Mouse (Mus musculus): ENCODE results near the gene Mboat7.

Gene Mboat7

DNA sequence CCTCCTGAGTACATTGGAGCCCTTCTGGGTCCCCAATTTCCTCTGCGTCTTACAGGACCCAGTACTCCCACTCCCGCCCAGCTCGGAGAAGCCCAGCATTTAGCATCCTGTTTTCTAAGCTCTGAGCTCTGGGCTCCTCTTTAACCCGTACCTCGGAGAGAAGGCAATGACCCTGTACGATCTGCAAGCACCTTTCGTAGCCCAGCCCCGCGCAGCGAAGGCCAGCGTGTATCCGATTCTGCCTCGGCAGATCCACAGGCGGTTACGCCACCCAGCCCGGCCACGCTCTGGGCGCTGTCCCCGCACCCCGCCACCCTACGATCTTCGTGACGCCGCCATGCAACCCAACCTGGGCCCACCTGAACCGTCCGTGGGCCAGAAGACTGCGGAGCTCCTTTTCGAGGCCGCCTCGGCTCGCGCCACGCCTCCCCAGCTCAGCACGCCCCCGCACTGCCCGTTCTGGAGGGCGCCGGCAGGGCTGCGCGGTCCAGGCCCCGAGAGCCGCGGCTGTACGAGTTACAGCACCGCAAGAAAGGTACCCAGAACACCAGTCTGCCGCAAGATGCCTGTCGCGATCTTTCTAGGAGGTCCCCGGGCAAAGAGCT is 839 bp downstream of the Mboat7 start, which contains the start of gene Tsen34:
Gene Tsen34, plus strand, starts transcription at position 482 of the 605 bp plus-strand sequence.
- DNase-seq, result no peak

DNA sequence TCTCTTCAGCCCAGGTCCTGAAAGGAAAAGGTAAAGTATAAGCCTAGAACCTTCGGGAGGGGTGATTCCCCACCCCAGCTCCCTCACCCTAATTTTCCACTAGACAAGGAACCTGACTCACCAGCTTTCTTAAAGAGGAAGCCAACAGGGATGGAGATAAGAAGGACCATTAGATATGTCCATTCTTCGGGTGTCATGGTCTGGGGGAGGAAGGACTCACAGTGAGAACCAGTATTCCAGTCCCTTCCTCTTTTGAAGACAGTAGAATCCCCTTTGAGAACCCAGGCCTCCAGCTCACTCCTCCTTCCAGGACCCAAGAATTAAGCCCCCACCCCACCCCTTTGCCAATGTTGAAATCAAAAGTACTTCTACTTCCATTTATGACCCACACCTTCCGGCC is 1.4 kb downstream of the Mboat7 start:
- DNase-seq, result no peak

DNA sequence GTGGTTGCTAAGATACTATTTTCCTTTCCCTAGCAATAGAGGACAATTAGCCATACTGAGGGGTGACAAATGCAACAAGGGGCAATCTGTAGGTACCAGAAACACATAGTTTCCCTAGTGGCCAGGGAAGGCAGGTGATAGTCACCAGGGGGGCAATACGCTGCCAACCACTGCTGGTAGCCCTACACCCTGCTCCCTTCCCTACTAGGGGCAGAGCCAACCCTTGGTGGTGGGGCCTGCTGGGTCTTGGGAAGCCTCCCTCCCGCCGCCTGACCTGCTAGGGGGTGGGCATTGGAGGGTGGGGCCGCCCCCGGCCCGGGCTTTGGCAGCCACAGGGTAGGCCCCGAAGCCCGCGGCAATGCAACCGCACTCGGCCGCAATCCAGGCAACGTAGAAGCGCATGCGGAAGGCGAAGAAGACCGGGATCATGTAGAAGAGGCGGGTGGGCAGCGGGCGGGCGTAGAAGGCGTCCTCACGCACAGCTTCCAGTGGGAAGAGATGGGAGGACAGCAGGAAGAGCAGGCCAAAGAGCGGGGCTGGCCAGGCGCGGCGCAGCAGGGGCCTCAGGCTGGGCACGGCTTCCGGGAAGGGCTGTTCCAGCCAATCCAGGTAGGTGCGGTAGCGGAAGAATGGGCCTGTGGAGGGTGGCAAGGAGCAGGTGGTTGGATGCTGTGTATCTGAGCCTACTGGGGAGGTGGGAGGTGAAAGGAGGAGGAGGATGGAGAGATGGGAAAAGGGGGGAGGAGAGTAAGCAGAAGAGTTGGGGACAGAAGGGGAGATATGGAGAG is 7.7 kb downstream of the Mboat7 start:
- peak; percentile 76 to 79 for DNase-seq

DNA sequence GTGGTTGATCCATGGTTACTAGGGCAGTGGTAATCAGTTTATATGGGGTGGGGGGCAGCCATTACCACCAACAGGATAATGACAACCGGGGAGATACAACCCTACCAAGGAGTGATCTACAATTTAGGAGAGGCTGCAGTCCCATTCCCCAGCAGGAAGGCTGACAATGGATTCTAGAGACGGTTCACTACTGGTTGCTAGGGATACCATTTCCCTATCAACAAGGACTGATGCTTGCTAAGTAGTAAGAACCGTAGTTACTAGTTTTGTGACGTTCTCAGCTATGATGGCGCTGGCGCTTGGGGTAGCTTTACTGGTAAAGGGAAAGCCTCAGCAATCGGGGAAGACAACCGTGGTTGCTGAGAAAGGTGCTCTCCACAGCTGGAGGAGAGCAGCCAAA is 8.6 kb downstream of the Mboat7 start:
- no peak for DNase-seq

DNA sequence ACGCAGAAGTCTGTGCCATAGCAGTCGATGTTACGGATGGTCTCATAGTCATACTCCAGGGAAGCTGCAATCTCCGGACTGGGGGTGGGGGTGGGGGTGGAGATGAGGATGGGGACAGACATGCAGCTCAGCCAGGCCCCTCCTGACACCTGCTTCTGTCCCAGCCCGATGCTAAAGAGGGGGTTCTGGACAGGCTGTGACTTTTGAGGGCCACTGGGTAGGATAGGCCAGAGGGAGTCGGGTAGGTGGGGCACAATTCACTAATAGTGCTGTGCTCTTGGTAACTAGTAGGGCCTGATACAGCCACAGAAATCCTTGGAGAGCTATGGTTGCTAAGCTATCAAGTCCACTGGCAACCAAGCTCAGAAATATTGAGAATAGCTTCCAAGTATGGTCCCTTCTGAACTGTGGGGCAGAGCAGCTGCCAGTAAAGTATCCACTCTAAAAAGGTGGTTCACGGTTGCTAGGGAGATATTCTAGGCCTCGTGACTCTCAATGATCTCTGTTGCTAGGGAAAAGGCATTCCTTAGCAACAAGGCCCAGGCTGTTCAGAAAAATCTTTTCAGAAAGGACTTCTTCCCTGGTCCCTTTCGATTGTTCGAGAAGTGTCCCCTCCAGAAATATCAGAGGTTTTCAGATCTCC is 9.3 kb downstream of the Mboat7 start:
- DNase-seq, result no peak

DNA sequence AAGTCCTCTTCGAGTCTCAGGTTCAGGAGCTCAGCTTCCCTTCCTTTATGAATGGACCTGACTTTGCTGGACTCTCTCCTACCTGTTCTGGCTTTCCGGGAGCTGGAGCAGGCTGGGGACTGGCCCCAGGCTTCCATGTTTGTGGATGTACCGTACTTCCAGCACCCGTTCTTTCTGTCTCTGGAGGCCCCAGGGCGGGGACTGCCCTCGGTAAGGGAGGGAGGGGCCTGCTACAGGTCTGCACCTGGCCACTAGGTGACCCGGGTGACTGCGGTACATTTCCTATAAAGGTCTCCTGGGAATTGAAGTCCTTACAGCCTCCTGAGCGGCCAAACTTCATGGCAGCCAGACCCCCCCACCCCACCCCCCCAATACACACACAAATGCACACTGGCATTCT is 16.0 kb downstream of the Mboat7 start, which contains the start of gene Tmc4:
Gene Tmc4, minus strand, starts transcription at position 212 of the 400 bp plus-strand sequence.
- DNase-seq, result no peak

DNA sequence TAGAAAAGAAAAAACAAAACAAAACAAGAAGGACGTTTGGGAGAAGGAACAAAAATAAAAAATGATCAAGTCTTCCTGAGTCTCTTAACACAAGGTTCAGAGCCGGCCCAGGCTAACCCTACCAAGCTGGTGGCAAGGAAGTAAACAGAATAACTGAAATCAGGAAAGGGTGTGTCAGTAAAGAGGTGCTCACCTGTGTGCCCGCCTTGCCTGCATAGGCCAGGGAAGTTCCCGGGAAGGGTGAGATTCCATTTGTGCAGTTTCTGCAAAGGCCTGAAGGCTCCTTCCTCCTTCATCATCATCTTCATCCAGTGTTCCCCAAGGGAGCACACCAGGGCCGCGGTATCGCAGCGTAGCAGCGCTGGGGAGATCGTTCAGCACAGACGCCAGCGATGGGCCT is 17.0 kb downstream of the Mboat7 start:
- DNase-seq, result no peak

DNA sequence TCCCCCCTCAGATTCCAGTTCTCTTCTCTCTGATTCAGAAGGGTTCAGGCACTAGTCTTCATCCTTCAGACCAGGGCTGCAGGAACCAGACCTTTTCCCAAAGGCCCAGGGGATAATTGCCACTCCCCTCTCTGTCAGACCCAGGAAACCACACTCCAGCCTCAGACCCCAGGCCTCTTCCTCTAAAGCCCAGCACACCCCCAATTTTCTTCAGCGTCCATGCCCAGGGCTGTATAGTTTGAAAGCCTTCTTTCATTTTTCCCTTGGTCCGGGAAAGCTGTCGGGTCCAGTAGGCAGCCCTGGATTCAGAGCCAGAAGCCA is 18.1 kb downstream of the Mboat7 start:
- no peak for DNase-seq

DNA sequence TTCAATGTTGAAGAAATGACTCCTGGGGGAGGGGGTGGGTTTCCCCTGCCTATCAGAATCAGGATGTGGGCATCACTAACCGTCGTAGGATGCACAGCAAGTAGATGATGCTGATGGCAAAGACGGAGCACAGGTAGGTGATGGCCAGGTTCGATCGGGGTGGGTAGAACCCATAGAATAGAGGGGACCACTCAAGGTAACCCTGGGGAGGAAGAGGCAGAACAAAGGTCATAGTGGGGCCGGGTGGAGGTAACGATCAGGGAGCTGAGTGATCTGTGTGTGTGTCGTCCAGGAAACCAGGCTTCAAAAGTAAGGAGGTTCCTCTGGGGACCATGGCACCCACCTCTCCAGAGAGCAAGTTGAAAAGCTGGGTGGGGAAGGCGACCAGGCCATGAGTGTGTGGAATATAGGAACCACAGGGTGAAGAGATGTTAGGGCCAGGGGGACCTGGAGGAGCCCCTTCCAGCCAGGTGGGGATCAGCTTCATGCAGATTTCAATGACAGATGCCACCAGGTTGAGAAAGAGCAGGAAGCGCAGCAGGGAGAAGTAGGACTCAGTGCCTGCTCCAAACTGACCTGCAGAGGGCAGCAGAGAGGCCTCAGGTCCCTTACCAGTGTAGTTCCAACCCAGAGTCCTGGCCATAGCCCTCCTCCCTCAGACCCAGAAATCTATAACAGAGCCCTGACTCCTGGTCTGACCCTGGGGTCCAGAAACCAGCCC is 18.7 kb downstream of the Mboat7 start:
- peak; percentile 94 to 97 for DNase-seq

DNA sequence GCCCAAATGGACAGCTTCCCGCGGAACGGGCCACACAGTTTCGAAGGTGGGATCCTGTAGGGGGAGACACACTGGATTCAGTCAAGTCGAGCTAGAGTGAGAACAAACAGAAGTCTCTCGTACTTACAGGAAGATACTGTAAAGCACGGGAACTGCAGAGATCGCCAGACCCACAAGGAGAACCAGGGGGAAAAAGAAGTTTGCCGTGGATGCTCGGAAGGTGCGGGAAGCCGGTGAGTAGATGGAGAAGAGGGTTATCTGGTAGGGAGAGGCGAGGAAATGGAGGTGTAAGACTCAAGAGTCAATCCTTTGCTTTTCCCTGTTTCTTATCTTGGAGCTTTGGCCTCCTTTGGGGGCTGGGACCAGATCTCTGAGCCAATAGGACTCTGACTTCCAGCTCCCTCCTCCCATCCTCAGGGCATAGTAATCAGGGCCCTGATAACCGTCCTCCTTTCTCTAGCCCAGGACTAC is 26.4 kb downstream of the Mboat7 start:
- DNase-seq, result peak in 1 of 2 experiments; percentile 24

DNA sequence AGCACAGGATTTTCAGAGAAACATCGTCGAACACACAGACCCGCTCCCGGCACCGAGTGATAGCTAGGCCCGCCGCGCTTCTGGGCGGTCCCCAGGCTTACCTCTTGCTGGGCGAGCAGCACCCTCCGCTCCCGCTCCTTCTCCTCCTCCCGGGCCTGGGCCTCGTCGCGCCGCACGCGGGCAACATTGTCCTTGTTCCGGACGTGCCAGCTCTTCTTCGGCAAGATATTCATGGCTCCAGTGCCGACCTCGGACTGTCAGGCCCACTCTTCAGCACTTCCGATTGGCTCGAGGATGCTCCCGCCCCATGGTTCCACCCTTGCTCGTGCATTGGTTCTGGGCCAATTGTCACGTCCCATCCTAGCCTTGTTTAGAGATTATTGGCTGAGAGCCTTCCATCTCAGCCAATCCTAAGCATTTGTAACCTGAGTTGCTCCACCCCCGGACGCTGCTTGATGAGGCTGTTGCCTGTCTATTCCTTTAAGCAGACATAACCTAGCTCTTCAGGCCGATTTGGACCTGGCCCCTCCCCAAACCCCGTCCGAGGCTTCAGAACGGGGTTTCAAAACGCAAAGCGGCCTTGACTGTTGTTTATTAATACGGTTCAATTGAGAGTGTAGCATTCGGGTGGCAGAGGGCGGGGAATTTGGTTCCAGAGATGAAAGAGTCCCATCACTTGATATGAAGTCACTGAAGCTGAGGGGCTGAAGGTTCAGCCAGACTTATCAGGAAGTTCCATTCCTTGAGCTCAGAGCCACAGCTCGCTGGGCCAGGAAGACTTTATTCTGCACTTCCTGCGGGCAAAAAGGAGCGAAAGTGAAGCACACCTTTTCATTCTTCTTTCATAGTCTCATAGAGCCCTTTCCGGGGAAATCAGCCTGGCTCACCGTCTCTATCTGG is 27.9 kb downstream of the Mboat7 start, which contains the start of gene Leng1:
Gene Leng1, minus strand, starts transcription at position 626 of the 900 bp plus-strand sequence.
- DNase-seq, result peak; percentile 98 to 99

DNA sequence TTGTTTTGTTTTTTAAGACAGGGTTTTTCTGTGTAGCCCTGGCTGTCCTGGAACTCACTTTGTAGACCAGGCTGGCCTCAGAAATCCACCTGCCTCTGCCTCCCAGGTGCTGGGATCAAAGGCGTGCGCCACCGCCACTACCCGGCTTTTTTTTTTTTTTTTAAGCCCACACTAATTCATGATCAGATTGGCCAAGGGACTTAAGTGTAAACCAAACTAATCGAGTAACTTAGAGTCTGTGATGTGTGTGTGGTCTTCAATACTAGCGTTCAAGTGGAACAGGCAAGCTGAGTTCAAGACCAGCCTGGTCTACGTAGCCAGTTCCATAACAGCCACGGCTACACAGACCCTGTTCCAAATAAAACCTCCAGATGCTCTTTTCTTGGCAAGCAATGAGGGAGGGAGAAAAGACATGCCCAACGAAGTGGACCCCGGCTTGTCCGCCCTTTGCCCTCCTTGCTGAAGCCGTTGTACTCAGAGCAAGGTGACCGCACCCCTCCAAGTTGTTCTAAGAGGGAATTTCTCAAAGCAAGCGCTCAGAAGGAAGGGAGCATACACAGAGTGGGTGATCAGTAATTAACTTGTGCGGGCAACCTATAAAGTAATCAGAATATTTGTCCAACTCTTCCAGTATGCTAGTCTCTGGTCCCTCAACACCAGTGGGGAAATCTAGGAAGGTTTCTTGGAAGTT is 28.7 kb downstream of the Mboat7 start:
- peak in 1 of 2 experiments; percentile 27 for DNase-seq

DNA sequence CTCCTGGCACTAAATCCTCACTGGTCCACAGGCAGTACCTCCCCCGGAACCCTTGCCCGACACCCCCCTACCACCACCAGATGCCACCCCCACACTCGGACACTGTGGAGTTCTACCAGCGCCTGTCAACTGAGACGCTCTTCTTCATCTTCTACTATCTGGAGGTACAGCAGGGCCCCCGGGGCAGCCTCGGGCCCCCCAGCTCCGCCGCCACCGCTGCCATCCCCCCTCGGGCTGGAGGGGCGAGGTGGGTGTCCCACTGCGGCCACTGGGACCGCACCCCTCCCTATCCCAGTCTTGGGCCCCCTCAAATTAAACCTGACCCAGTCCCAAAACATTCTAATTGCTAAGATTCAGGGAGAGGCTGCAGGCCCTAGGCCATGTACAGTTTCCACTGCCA is 34.7 kb downstream of the Mboat7 start:
- DNase-seq, result no peak

DNA sequence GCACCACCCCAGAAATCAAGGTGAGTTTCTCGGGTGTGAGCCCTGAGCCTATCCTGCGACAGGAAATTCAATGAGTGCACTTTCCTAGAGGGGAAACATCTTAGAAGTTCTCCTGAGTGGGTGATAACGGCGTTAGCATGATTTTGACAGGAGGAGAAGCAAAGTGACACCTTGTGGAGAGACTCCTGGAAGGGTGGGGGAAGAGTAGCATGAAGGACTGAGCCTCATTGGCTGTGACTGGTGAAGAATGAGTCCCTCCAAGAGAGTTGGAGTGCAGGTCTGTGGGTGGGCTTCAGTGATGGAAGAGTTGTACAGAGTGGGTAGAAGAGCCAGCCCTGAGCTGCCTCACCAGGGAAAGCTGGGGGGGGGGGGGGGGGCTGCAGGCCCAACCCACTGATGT is 36.4 kb downstream of the Mboat7 start:
- no peak for DNase-seq

DNA sequence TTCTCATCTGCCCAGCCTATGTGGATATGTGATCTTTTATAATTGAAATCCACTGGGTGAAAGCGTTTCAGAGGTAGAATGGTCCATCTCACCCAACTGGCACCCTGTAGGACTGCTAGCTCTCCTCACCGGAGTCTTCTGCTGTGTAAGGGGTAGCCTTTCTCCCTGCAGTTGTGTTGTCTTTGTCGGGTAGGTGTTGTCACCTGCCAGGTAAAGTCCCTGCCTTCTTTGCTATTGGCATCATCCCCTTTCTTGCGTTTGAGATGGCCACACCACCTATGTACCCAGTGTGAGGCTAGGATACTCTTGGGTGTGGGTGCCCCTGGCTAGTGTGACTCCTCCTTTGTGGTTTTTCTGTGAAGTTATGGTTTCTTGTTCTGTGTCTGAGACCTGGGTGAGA is 46.7 kb downstream of the Mboat7 start:
- DNase-seq, result no peak

DNA sequence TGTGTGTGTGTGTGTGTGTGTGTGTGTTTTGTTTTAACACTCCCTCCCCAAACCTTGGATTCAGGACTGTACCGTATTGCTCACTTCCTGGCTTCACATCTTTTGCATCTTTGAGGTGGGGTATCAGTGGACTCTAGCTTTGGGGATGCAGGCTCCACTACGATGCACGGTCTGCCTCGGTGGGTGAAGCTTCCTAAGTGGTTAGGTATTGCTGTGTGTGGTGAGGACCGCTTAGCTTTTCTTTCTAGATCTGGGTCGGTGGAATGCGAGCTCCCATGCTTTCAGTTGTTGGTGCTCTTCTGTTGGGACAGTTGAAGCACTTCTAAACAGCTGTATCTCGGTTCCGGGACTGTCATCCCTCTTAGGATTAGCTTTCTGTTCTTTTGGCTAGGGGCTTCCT is 47.1 kb downstream of the Mboat7 start:
- no peak for DNase-seq

DNA sequence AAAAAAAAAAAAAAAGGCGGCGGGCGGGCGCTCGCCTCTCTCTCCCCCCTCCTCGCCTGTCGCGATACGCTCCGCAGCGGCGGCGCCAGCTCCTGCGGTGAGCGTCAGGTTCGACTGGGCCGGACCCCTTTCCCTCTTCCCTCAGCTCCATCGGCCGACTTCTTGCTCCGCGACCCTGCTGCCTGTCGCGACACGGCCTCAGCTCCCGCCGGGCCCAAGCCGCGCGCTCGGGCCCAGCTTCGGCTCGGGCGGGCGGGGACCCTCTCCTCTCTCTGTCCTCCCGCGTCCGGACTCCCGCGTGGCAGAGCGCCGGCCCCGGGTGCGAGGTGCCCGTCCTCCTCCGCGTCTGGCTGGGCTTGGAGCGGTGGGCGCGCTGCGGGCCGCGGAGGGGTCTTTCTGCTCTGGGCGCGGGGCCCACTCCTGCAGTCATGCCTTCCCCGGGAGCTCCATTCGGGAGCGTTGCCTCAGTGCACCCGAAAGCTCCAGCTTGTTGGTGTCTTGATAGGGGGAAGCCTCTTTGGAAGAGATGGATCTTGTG is 47.8 kb downstream of the Mboat7 start:
- DNase-seq, result peak in 1 of 2 experiments; percentile 72

DNA sequence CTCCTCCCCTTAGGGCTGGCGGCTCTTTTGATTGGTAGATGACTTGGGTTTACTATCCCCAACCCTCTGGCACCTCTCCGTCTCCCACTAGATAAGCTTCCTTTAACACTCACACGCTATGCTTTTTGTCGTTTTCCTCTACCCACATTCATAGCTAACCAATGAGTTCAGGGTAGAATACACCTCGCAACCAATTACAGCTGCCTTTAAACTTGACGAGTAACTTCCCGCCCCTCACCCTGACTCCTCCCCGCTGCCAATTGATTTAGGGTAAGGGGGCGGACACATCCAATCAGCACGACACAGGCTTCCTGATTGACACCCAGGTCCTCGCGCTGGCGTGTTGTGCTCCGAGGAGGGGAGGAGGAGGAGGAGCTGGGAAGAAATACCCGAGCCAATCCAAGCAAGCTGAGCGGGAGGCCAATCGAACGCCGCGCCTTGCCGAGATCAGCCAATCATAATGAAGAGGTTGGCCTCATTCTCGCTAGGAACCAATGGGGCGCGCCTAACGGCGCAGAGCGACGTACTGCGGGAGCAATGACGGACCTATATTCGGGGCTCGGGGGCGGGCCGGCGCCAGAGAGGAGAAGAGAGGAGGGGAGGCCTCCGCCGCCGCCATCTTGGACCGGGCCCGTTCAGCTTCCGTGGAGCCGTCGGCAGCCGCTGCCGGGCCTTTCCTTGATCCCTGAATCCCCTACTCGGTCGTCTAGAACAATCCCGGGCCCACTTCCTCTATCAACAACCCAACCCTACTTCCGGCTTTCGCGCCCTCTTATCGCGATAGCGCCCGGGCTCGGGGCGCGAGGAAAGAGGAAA is 48.4 kb downstream of the Mboat7 start, which contains the start of gene Cnot3:
Gene Cnot3, plus strand, starts transcription at position 597 of the 816 bp plus-strand sequence.
- peak; percentile 97 to 98 for DNase-seq

DNA sequence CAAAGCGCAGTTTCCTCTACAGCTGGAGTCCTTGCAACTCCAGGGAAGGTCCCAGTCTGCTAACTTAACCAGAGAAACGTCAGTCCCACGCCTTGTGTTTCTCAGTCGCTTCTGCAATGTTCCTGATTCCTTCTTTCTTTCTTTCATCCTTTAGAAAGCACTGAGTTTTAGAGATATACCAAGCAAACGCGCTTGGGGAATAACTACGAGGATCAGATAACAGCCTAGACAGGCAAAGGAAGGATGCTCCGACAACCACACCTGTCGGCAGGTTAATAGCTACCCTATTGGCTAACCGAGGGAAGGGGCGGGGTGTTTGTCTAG is 49.0 kb downstream of the Mboat7 start:
- DNase-seq, result peak in 1 of 2 experiments; percentile 98

DNA sequence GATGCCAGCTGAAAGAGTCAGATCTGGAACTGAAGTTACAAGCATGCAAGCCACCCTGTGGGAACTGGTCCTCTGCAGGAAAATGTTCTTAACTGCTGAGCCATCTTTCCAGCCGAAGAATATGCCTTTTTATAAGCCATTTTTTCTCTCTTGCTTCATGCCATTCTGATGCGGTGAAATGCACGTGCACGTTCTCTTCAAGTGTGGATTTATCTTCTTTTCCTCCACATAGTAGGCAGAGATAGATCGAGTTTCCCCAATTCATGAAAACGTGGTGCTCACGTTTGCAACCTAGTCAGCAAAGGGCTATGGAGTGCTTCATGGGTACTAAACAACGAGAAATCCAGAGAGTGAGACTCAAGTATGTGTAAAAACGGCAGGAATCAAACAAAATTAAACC is 49.5 kb downstream of the Mboat7 start:
- DNase-seq, result no peak
